Mouse (Mus musculus): ENCODE measurements around the gene Srrm4.

DNA sequence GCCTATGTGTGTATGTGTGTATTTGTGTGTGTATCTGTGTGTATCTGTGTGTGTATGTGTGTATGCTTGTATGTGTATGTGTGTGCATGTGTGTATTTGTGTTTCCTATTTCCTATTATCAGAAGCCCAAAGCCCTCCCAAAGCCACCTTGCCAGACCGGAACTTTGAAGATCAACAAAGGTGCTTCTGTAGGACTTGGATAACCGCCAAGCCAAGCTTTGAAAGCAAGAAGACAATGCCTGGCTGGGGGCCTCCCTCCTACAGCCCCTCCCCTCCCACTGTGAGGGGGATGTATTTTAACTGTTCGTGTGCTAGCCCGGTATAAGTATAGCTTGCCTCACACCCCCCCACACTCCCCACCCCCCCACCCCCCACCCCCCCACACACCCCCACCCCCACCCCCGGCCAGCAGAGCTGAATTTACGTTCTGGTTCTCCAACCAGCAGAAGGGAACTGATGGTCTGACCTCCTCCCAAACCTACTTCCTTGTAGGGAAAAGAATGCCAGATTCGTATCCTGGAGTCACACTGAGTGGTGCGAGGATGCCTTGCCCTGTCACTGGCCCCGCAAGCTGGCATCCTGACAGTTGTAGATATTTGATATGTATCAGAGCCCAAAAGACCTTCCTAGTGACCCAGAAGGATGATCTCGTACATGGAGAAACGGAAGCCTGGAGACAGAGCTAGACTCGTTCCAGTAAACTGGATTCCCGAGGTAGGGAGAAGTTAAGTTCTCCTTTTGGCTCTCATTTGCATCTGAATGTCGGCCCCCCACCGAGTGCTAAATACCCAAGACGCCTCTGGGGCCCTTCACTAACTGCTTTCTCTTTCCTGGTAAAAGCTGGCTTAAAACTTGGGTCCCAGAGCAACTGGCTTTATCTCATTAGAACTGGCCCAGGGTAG, 181.7 kb downstream of the Srrm4 start:
- TF ChIP-seq CTCF (IDR thresholded peaks at IDR 0.05 in 2 of 3, conservative IDR thresholded peaks at IDR 0.05 in 1 of 3; ENCODE audit: control insufficient read depth in 1 of 3, insufficient read depth in 1 of 3, low read depth in 2 of 3, low read length in 3 of 3, poor library complexity in 1 of 3, severe bottlenecking in 1 of 3): no peak
- no peak for TF ChIP-seq POLR2AphosphoS2 (IDR thresholded peaks at IDR 0.05; ENCODE audit: low read length)
- TF ChIP-seq ZKSCAN1 (IDR thresholded peaks at IDR 0.05; ENCODE audit: low read depth, low read length): no peak
- TF ChIP-seq POLR2A (IDR thresholded peaks at IDR 0.05; ENCODE audit: control insufficient read depth in 1 of 2, insufficient read depth in 1 of 2, low read depth in 1 of 2, low read length in 2 of 2, poor library complexity in 1 of 2): no peak
- no peak for TF ChIP-seq NRF1 (IDR thresholded peaks at IDR 0.05; ENCODE audit: insufficient read depth, low read depth, low read length, poor library complexity, severe bottlenecking)

Data from MEL (cell line).